Mouse (Mus musculus) limb, embryonic 12.5 days (tissue): ENCODE results near the gene Donson. TPM values are rescaled to one million over a fixed set of nuclear protein-coding genes. Genes with fewer than 3 reads are reported as not detected.
"Not testable (repeated sequence)": the region's sequence is repeated elsewhere in the genome, so short reads cannot be mapped to it uniquely, and the experiment has no call there.

Experiments used
- ATAC-seq: fragments of 200-750 bp; cut with Nextera tagmentation; 2 replicates; pipeline ENCODE4 v1.8.0; 2017; ENCODE audit warnings: low read depth, moderate TSS enrichment; ENCODE audit not compliant: insufficient number of reproducible peaks, insufficient read depth, low FRiP score, low TSS enrichment
- H3K27ac ChIP-seq: fragments of 300-500 bp; sonication (generic); 2 replicates; pipeline ENCODE4 v1.5.1; 2016; ENCODE audit warnings: mild to moderate bottlenecking, moderate library complexity
- H3K27me3 ChIP-seq: fragments of 300-500 bp; sonication (generic); 2 replicates; pipeline ENCODE4 v1.6.1; 2016; ENCODE audit warnings: mild to moderate bottlenecking, moderate library complexity
- H3K36me3 ChIP-seq: fragments of 300-500 bp; sonication (generic); 2 replicates; pipeline ENCODE4 v1.6.1; 2016; ENCODE audit warnings: mild to moderate bottlenecking, moderate library complexity
- H3K4me1 ChIP-seq: fragments of 300-500 bp; sonication (generic); replicated peaks from 2 replicates; pipeline ENCODE4 v1.6.1; 2016
- H3K4me2 ChIP-seq: fragments of 300-500 bp; sonication (generic); 2 replicates; pipeline ENCODE4 v1.6.1; 2016; ENCODE audit warnings: mild to moderate bottlenecking, moderate library complexity
- H3K4me3 ChIP-seq: fragments of 300-500 bp; sonication (generic); replicated peaks from 2 replicates; pipeline ENCODE4 v1.5.1; 2016; ENCODE audit warnings: mild to moderate bottlenecking
- H3K9ac ChIP-seq: fragments of 300-500 bp; sonication (generic); replicated peaks from 2 replicates; pipeline ENCODE4 v1.6.1; 2016; ENCODE audit warnings: mild to moderate bottlenecking, moderate library complexity
- H3K9me3 ChIP-seq: fragments of 300-500 bp; sonication (generic); 2 replicates; pipeline ENCODE4 v1.6.1; 2016; ENCODE audit warnings: mild to moderate bottlenecking, moderate library complexity
- WGBS: fragments of 180-500 bp; shearing (Covaris S2); methylation state at CpG from one replicate; pipeline ENCODE4 v1.1.7; 2016; 5-methylcytosine and 5-hydroxymethylcytosine counted together
- polyA plus RNA-seq: library from polyadenylated mRNA; unstranded; fragments of >200 nt; fragmentation: Nextera tagmentation; extraction: Ambion mirVana; gene quantifications from 2 replicates; pipeline ENCODE4 v1.2.1, GENCODE M21; 2016

The Donson gene
- polyA plus RNA-seq, 1 experiment from 2014 or later, result 36.2 TPM

DNA sequence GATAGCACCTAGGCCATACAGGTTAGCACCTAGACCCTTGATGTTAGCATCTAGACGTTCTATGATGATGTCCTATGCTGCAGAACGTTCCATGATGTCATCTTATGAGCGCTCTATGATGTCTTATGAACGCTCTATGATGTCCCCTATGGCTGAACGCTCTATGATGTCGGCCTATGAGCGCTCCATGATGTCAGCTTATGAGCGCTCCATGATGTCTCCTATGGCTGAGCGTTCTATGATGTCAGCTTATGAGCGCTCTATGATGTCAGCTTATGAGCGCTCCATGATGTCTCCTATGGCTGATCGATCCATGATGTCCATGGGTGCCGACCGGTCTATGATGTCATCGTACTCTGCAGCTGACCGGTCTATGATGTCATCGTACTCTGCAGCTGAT is 31.3 kb downstream of the Donson start:
- no peak overlapping the region for H3K4me2 ChIP-seq
- H3K27me3 ChIP-seq, result no peaks in the 10 kb centered on the region
- H3K4me3 ChIP-seq, result no peak overlapping the region
- H3K27ac ChIP-seq, result no peak overlapping the region
- no peaks in the 10 kb centered on the region for H3K4me1 ChIP-seq
- H3K9me3 ChIP-seq, result 0 out of 2 replicates have a peak, but pooled peaks cover 3% of the 10 kb centered on the region
- no peak for ATAC-seq
- 98% methylated on average over 17 of the region's 17 CpGs for WGBS
- no peak overlapping the region for H3K9ac ChIP-seq
- peaks cover 92% of the 10 kb centered on the region for H3K36me3 ChIP-seq

DNA sequence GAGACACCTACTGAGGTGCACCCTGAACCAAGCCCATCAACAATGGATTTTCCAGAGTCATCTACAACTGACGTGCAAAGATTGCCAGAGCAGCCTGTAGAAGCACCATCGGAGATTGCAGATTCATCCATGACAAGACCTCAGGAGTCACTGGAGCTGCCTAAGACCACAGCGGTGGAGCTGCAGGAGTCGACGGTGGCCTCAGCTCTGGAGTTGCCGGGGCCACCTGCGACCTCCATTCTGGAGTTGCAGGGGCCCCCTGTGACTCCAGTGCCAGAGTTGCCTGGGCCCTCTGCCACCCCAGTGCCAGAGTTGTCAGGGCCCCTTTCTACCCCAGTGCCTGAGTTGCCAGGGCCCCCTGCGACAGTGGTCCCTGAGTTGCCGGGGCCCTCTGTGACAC is 33.3 kb downstream of the Donson start:
- Histone ChIP-seq H3K9ac (no peak overlapping the region), H3K36me3 (peaks cover 88% of the 10 kb centered on the region), H3K4me2 (no peak overlapping the region), H3K4me1 (no peaks in the 10 kb centered on the region), H3K27ac (no peak overlapping the region), H3K4me3 (no peak overlapping the region), H3K27me3 (no peaks in the 10 kb centered on the region), H3K9me3 (0 out of 2 replicates have a peak, but pooled peaks cover 3% of the 10 kb centered on the region)
- no peak for ATAC-seq
- WGBS, result 95% methylated on average over 9 of the region's 9 CpGs

- H3K9ac ChIP-seq, result no peak overlapping the region
- 95% methylated on average over 3 of the region's 3 CpGs for WGBS
- no peaks in the 10 kb centered on the region for H3K27me3 ChIP-seq
- H3K4me1 ChIP-seq, result peaks cover 4% of the 10 kb centered on the region
- H3K36me3 ChIP-seq, result peaks cover 57% of the 10 kb centered on the region
- no peak for ATAC-seq
- no peak overlapping the region for H3K4me3 ChIP-seq
- no peak overlapping the region for H3K27ac ChIP-seq
- H3K4me2 ChIP-seq, result no peak overlapping the region
- H3K9me3 ChIP-seq, result no peaks in the 10 kb centered on the region
Observed at GRCm38 (mm10) chr16:91652191-91652590, 36.4 kb downstream of the Donson start.

GRCm38 (mm10) chr16:91649781-91650180 is 38.8 kb downstream of the Donson start:
- Histone ChIP-seq H3K4me2 (0 out of 2 replicates have a peak overlapping the region, but pooled peaks have one; percentile 2), H3K27me3 (no peaks in the 10 kb centered on the region), H3K4me3 (no peak overlapping the region), H3K9me3 (no peaks in the 10 kb centered on the region), H3K9ac (no peak overlapping the region), H3K4me1 (peaks cover 7% of the 10 kb centered on the region), H3K27ac (no peak overlapping the region), H3K36me3 (peaks cover 33% of the 10 kb centered on the region)
- no peak for ATAC-seq

DNA sequence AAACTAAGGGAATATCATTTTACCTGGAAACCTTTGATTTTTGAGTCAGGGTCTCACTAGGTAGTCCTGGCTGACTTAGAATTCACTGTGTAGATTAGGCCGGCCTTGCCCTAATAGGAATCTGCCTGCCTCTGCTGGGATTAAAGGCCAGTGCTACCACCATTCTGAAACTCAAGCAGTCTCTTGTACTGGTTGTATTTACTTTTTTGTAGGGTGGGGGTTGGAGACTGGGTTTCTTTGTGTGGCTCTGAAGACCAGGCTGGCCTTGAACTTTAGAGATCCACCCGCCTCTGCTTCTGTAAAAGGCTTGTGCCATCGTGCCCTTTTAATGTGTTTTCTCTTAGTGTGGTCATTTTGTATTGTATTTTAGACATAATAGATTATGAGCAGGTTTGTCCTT is 39.3 kb downstream of the Donson start:
- no peak for ATAC-seq
- WGBS, result 64% methylated on average over 3 of the region's 3 CpGs
- 0 out of 2 replicates have a peak overlapping the region, but pooled peaks have one; percentile 34 for H3K9ac ChIP-seq

DNA sequence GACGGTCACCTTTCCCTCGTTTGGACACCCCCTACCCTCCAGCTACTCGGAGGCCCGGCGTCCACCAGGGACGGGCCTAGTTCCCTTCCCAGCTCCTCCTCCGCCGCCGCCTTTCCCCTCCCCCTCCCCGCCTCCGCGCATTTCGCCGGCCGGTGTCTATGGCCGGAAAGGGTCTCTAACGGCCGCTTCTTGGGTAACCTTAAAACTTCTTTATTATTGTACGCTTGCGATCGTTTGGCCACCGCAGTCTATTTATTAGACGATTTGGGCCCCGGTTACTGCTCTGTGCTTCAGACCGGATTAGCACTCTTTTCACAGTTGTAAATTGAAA is 40.4 kb downstream of the Donson start:
- Histone ChIP-seq H3K27me3 (no peaks in the 10 kb centered on the region), H3K4me3 (peak overlapping the region; percentile 77), H3K9ac (peak overlapping the region; percentile 90), H3K4me1 (peaks cover 7% of the 10 kb centered on the region), H3K9me3 (no peaks in the 10 kb centered on the region), H3K36me3 (peaks cover 19% of the 10 kb centered on the region), H3K4me2 (peak overlapping the region; percentile 63), H3K27ac (peak overlapping the region; percentile 97)
- 2% methylated on average over 25 of the region's 25 CpGs for WGBS
- ATAC-seq, result peak; percentile 73

More for the DNA sequence above, 39.3 kb downstream of the Donson start:
- no peaks in the 10 kb centered on the region for H3K9me3 ChIP-seq
- peaks cover 28% of the 10 kb centered on the region for H3K36me3 ChIP-seq
- H3K27ac ChIP-seq, result no peak overlapping the region
- peaks cover 7% of the 10 kb centered on the region for H3K4me1 ChIP-seq
- H3K4me2 ChIP-seq, result peak overlapping the region; percentile 63
- no peaks in the 10 kb centered on the region for H3K27me3 ChIP-seq
- H3K4me3 ChIP-seq, result peak overlapping the region; percentile 77

DNA sequence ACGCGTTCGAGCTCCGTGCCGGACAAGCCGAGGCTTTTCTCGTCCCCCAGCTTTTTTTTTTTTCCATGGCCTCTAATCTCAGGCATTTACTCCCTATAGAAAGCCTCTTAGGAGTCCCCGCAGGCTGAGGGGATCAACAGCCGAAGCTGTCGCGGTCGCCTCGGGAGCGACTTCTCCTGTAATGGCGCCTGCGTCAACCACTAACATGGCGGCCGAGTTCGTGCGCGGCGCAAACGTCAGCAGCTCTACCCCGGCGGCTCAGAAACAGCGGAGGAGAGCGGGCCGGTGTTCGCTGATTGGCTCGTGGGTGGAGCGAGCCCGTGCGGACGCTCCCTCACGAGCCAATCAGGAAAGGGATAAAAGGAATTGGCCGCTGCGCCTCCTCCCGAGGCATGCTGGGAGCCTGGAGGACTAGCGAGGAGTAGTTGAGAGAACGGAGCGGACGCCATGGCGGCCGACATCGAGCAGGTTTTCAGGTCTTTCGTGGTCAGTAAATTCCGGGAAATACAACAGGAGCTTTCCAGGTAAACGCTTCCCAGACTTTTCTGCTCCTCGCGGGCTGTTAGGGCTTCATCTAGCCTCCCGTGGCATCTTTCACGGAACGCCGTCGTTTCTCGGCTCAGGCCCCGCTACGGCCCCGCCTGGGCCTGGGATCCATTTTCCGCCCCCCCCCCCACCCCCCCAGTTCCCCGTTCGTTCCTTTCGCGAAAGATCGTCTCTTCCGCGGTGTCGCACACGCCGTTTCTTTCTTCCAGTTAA is 40.9 kb downstream of the Donson start, which contains the start of gene Son:
TSS of gene Son (plus strand) at position 46 of the 759 bp plus-strand sequence.
- WGBS, result under 1% methylated on average over 68 of the region's 70 CpGs
- Histone ChIP-seq H3K36me3 (peaks cover 24% of the 10 kb centered on the region), H3K27ac (peak within 1 kb of the TSS; percentile 97), H3K9me3 (no peaks in the 10 kb centered on the region), H3K9ac (peak within 1 kb of the TSS; percentile 90), H3K4me2 (peak within 1 kb of the TSS; percentile 87), H3K27me3 (no peaks in the 10 kb centered on the region), H3K4me3 (peak within 1 kb of the TSS; percentile 77), H3K4me1 (peaks cover 7% of the 10 kb centered on the region)
- ATAC-seq, result peak; percentile 90

GRCm38 (mm10) chr16:91646681-91647419 is 41.7 kb downstream of the Donson start, which contains the start of gene Gart:
TSS of gene Gart (minus strand) at chr16:91646952.
- Histone ChIP-seq H3K4me3 (peak within 1 kb of the TSS; percentile 77), H3K27ac (peak within 1 kb of the TSS; percentile 97), H3K4me2 (peak within 1 kb of the TSS; percentile 87), H3K9ac (peak within 1 kb of the TSS; percentile 90), H3K36me3 (peaks cover 24% of the 10 kb centered on the region), H3K4me1 (peaks cover 7% of the 10 kb centered on the region), H3K27me3 (no peaks in the 10 kb centered on the region), H3K9me3 (no peaks in the 10 kb centered on the region)
- ATAC-seq, result peak; percentile 82
- WGBS, result under 1% methylated on average over 59 of the region's 59 CpGs

DNA sequence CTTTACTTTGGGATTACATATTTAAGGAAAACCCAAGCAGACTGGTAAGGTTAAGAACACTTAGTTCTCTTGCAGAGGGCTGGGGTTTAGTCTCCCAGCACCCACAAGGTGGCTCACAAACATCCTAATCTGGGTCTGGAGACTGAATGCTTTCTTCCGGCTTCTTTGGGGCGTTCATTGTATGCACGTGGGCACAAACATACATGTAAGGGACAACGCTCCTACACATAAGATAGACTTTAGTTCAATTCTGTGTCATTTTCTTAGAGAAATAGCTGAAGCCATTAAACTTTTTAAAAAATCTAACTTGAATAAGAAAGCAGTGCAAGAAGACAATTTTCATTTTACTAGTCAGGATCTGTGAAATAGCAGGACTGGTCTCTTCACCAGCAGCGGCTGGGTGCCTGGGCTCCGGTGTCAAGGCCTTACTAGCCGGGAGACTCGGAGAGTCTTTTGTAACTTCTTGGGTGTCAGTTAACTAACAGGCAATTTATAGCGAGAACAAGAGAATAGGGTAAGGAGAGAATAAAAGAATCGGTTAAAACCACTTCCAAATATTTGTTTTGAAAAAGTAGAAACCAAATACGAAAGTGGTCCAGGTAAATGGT is 42.5 kb downstream of the Donson start:
- H3K9me3 ChIP-seq, result no peaks in the 10 kb centered on the region
- peak overlapping the region; percentile 87 for H3K4me2 ChIP-seq
- H3K27ac ChIP-seq, result peak overlapping the region; percentile 97
- peaks cover 7% of the 10 kb centered on the region for H3K4me1 ChIP-seq
- H3K27me3 ChIP-seq, result no peaks in the 10 kb centered on the region
- peak overlapping the region; percentile 90 for H3K9ac ChIP-seq
- no peak for ATAC-seq
- H3K4me3 ChIP-seq, result peak overlapping the region; percentile 77
- 3% methylated on average over 11 of the region's 11 CpGs for WGBS
- peaks cover 25% of the 10 kb centered on the region for H3K36me3 ChIP-seq

GRCm38 (mm10) chr16:91645420-91645819 is 43.1 kb downstream of the Donson start:
- H3K4me3 ChIP-seq, H3K9ac ChIP-seq, H3K9me3 ChIP-seq, H3K27ac ChIP-seq, ATAC-seq, H3K27me3 ChIP-seq, H3K4me1 ChIP-seq: not testable (repeated sequence)
- peak overlapping the region; percentile 87; the same call in 1 of the 2 replicates for H3K4me2 ChIP-seq
- peaks cover 27% of the 10 kb centered on the region for H3K36me3 ChIP-seq
- WGBS, result 50% methylated on average over 1 of the region's 2 CpGs

DNA sequence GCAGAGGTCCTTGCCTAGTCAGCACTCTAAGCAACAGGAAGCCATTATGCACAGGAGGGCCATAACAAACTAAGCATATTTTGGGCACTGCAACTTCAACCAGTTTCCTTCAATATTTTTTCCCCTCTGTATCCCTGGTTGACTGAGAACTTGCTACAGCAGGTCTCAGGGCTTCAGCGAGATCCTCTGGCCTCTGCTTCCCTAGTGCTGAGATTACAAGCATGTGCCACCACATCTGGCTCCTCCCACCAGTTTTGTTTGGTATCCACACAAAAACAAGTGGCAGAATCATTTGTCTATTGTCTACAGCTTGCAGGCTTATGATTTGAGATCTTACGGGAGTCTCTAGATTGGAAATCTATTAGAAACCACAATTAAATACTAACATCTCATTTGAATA is 43.7 kb downstream of the Donson start:
- H3K9ac ChIP-seq, result no peak overlapping the region
- no peak for ATAC-seq
- H3K9me3 ChIP-seq, result no peaks in the 10 kb centered on the region
- H3K27me3 ChIP-seq, result no peaks in the 10 kb centered on the region
- 85% methylated on average over 2 of the region's 2 CpGs for WGBS
- H3K4me1 ChIP-seq, result peaks cover 7% of the 10 kb centered on the region
- H3K27ac ChIP-seq, result no peak overlapping the region
- H3K36me3 ChIP-seq, result peaks cover 32% of the 10 kb centered on the region
- H3K4me2 ChIP-seq, result no peak overlapping the region; the same call in 1 of the 2 replicates
- H3K4me3 ChIP-seq, result no peak overlapping the region
